Mouse (Mus musculus): ENCODE measurements at regions not wholly inside any gene's neighbourhood (a gene's known extent, or its start where the extent isn't known, plus 50 kb on each side); places are given as distances from the start of the nearest gene placed in this dataset.

DNA sequence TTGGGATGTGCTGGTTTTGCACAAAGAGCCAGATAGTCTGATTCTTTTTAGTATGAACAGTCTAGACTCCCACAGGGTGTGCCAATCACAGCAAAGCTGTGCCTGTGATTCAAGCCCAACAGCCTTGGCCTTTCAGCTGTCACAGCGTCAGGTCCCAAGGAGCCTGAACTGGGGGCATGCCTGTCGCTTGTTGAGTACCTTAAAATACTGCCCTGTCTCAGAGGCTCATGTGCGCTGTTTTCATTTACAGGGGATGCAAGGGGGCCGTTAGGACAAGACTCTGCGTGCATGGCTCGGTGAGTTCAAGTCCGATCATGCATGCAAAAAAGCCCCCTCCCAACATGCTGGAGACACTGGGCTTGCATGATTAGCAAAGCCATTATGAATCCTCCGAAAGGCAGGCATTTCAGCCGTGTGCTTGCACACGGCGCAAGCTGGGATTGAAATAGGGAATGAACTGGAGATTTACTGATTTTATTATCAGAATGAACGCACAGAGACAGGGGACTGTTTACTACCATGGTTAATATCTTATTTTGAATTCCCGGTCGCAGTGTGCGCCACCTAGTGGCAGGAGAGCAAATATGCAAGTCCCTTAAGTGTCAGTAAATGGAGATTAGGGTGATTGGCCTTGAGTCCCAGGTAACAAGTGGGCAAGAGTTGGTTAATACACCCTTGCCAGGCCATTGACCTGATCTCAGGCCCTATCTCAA is 332.8 kb upstream of the Camk1g start:
- DNase-seq (ENCODE audit: low read depth, low spot score) = peak; percentile 22

DNA sequence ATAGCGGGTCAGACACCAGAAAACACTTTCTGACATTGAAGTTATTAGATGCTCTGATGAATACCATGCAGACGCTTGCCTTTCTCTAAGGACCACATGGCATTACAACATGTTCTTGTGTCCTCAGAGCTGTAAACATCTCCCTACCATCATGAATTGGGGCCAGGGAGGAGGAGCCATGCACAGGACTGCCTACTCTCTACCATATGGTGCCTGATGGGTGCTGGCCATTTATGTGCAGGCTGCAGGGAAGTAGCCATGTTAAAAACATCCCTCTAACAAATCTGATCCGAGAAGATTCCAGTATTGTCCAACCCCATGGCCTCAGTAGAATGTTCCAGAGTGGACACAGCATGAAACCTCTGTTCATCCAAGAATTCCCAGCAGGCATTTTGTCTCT is 330.1 kb upstream of the Camk1g start:
- DNase-seq (ENCODE audit: low read depth, low spot score) = no peak

DNA sequence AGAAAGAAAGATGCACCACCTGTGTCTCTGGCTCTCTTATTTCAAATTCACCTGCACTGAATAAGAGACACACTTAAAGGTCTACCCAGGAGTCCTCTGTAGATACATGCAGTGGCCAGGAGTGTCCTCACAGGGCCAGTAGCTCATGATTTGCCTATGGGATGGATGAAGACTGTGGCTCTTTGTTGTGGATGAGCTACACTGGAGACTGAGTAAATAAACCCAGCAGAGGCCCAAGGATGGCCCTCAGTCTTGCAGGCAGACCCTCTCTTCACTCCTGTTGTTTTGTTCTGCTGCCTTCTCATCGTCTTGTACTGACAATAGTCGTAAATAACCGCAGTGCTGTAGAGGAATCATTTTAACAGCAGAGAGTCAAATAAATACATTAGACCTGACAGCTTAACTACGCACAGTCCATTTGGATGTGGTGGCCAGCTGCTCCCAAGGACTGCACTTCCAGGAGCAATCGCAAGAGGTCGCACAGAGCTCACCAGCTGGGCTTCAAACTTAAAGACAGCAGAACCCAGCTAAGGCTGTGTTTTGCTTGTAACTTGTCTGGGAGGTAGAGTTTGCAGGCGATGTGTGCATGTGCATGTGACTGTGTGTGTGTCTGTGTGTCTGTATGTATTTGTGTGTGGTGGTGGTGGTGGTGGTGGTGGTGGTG is 328.6 kb upstream of the Camk1g start:
- no peak for DNase-seq (ENCODE audit: low read depth, low spot score)

DNA sequence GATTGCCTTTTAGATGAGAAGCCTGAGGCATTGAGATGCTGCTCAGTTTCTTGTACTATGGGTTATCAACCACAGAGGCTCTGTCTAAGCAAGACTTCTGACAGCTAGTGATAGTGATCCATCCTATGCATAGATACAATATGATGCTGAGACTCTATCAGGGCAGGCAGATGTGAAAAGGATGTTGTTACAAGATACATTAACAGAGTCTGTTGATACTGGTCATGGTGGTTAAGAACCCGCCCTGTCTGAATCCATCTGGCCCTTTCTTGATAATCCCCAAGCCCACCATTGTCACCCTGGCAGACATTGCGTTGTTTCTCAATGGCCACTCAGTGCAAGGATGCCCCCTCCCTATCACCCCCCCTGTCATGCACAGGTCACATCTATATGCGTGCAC is 327.8 kb upstream of the Camk1g start:
- DNase-seq (ENCODE audit: low read depth, low spot score) = no peak

DNA sequence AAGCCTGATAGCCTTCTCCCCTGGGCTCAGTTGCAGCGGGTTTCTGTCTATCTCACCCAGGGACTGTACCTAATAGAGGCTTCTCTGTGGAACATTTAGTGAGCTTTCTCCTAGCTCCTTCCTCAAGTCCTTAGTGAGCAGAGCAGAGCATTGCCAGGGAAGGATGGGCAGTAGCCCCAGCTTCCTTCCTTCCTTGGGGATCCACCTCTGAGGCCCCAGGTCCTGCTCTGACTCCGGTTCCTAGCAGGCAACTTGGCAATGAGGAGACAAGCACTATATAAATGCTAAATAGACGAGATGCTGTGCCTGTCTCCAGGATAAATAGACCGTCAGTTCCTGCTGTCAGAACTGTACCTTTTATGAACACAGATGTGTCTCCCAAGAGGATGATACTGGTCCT is 326.9 kb upstream of the Camk1g start:
- no peak for DNase-seq (ENCODE audit: low read depth, low spot score)

DNA sequence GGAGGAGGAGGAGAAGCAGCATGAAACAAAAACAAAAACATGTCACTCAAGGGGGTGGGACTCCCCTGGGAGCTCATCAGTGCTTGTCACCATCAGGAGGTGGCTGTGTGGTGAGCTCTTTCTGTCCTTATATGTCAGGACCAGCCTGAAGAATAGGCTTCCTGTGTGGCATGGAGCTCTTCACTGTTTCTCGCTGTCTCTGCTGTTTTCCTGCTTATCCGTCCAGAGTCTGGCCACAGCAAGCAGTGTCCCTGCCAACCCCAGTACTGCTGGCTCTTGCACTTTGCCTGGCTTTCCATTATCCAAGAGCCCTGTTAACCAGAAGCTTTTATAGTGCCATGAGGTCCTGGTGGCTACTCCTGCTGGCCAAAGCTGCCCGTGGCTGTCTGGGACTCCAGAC is 322.9 kb upstream of the Camk1g start:
- no peak for DNase-seq (ENCODE audit: low read depth, low spot score)

DNA sequence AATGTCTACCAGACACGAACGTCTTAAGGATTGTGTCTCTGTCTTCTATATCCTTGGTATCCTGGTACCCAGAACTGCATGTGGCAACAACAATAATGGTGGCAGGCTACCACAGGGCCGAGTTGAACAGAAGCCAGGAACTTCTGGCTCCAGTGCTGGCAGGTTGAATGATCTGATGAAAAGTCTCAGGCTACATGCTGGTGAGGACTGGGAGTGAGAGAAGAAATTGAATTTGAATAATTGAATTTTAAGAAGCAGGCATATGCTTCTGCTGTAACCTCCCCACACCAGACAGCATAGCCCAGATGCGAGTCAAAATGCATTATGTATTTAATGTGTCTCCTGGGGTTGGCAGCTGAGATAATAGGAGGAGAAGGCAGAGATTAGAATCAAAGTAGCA is 319.5 kb upstream of the Camk1g start:
- DNase-seq (ENCODE audit: low read depth, low spot score) = no peak

DNA sequence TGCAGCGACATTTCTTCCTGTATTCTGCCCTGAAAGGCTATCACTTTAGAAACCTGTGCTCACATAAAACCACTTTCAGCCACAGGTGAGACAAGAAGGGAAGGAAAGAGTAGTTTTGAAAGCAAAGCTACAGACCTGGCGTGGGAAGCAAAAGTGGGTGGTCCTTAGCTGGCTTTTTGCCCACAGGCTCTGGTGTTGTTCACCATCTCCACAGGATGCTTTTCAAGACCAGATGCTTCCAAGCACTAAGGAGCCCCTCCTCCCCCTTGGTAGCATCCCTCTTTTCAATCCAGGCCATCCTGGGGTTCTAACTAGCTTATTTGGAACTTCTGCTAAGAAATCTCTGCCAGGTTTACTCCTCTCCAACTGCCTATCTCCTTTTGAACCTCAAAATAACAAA is 312.8 kb upstream of the Camk1g start:
- DNase-seq (ENCODE audit: low read depth, low spot score) = no peak

DNA sequence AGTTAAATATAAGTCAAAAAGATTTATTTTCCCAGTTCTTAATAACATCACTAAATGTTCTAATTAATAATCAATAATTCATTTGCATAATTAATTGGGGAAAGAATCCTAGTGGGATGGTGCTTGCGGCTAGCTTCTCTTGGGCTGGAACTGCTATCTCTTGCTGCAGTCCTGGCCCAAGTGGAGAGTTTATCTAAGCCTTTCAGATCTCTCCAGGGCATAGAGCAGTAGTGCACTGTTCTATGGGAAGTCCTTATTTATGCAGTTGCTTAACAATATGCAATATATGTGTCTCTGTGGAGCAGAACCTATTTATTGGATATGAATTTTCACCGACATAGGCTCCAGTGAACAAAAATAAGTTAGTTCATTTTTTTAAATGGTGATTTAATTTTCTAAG is 308.4 kb upstream of the Camk1g start:
- DNase-seq (ENCODE audit: low read depth, low spot score) = no peak

DNA sequence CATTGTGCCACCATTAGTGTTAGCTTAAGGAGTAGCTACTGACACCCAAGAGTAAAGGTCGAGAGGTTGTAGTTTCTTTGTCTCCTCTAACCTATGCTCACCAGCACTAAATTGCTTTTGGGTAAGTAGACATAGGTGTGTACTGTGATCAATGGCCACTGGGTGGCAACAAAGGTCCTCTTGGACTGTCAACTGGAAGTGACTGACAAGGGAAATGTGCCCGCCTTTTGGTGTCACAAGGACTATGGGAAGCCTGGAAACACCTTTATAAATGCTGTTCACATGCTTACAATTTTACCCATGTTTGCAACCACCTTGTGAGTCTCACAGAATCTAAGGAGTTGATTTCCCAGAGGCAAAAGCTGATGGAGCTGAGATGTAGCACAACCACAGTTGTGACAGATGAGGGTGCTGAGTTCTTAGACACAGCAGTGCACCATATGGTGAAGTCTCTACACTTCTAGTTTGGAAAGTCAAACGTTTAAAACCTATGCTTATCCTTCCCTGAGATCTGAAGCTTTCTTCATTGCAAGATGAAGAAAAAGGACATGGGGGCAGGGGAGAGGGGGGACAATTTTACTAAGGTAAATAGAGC is 303.2 kb upstream of the Camk1g start:
- no peak for DNase-seq (ENCODE audit: low read depth, low spot score)

DNA sequence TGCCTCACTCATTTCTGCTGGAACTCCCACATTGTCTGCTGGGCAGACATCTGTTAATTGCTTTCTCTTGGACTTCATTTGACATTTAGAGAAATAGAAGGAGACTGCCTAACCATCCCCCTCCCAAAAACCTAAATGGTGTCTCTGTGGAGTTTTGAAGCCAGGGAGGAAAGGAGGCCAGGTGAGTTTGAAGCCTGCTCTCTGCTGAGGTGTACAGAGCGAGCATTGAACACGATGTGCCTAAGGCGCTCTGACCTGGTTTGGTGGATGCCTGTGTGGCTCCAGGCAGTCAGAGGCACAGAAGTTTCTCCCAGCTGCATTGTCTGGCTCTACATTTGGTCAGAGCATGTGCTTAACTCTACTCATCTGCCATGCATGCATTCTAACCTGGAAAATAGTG is 302.6 kb upstream of the Camk1g start:
- DNase-seq (ENCODE audit: low read depth, low spot score) = no peak

DNA sequence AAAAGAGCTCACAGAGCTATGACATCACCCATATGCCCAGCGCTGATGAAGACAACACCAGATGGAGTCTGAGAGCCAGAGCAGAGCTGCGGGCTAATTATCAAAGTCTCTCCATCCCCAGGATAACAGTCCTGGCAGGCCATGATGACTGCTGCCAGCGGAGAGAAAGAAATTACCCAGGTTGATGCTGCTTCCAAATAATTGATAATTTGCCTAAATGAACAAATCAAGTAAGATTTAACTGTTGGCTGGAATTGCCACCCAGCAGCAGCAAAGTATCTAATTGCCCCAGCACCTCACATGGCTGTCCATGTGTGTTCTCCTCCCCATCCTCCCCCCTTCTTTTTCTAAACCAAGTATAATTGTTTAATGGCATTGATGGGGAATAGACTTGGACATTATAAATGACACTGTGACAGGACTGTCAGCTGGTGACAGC is 301.7 kb upstream of the Camk1g start:
- DNase-seq (ENCODE audit: low read depth, low spot score) = no peak

DNA sequence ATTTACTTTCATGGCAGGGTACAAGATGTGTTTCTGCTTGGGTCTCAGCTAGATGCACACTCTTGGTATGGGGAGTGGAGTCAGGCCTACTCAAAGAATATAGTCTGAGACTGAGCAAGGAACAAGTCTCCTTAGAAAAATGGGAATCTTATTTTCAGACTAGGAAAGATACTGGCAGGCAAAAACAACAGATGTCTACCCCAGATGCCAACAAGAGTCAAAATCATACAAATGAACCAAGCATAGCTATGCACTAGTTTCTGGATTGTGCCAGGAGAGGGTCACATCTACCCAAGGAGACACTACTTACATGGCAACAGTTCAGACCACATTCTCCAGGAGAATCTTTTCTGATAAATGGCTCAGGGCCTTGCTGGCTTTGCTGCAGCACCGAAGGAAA is 300.9 kb upstream of the Camk1g start:
- DNase-seq (ENCODE audit: low read depth, low spot score) = no peak

DNA sequence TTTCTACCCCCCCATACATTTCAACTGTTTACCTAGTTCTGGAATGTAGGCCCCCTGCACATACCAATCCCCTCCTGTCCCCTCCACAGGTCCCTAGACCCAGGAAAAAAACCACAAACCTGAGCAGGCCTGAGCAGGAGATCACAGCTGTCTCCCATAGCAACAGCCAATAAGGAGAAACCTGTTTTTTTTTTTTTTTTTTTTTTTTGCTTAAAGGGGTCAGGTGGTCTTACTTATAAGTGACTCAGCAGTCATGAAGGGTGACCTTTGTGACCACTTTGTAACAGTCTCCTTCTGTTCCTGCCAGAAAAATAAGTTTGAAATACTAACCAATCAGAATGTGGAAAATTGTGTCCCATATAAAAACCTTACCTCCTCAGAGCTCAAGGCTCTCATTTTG is 299.9 kb upstream of the Camk1g start:
- DNase-seq (ENCODE audit: low read depth, low spot score) = no peak

DNA sequence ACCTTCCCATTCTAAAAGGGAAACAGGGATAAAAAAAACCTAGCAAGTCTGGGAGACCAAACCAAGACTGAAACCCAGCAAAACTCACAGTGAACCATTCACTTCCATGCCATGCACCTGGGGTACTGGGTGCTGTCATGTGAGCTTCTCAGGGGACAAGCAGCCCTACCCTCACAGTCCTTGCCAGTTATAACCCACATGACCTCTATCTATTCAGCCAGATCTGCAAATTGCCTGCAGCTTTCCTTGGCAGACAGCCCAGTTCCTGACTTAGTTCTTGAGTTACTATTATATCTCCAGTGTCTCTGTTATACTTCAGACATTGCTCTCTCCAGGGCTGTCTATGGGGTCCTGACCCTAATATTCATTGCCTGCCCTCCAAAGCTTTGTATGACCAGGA is 298.7 kb upstream of the Camk1g start:
- DNase-seq (ENCODE audit: low read depth, low spot score) = no peak

DNA sequence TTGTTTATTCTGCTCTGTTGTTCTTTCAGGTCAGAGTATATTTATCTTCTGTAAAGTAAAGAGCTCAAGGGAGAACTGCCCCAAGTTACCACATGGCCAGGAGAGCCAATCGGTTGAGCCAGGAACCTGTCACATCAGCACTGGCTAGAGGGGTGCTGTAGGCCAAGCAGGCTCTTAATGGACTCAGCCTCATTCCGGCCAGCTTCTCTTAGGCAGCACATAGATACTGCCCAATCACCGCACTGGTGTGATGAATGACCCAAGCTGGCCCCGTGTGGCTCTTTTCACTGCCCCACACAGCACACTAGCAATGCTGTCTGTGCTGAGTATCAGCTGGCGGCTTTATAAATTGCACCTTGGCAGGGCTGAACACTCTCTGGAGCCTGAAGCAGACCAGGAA is 295.8 kb upstream of the Camk1g start:
- no peak for DNase-seq (ENCODE audit: low read depth, low spot score)

DNA sequence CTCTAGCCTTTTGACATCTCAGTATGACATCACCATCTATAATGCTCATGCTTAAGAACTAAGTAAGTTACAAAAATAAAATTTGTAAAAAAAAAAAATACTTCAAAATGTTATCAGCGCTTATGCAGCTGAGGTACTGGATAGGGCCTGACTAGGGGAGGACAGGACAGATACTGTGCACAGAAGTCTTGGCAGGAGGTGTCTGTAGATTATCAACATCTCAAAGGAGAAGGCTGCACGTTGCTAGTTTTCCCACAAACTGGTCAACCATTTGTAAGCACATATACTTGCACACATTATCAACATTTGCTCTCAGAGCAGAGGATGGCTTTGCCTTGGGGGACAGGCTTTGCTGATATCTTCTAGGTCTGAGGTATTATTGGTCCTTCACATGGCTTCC is 294.5 kb upstream of the Camk1g start:
- no peak for DNase-seq (ENCODE audit: low read depth, low spot score)

DNA sequence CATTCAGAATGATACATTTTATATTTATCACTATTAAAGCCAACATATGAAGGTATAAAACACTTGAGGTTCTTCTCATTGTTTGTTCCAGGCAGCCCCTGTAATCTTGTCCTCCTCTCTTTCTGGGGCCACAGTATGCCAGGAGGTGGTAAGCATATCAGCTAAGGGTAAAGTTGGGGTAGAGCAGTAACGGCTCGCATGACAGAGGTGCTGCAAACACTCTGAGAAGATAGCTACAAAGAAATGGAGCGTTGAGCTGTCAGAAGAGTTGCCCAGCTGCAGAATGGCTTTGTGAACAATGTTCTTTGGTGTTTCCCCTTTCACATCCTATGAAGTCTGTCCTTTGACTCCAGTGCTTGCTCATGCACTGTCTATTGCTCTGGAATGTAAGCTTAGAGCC is 293.5 kb upstream of the Camk1g start:
- DNase-seq (ENCODE audit: low read depth, low spot score) = no peak

DNA sequence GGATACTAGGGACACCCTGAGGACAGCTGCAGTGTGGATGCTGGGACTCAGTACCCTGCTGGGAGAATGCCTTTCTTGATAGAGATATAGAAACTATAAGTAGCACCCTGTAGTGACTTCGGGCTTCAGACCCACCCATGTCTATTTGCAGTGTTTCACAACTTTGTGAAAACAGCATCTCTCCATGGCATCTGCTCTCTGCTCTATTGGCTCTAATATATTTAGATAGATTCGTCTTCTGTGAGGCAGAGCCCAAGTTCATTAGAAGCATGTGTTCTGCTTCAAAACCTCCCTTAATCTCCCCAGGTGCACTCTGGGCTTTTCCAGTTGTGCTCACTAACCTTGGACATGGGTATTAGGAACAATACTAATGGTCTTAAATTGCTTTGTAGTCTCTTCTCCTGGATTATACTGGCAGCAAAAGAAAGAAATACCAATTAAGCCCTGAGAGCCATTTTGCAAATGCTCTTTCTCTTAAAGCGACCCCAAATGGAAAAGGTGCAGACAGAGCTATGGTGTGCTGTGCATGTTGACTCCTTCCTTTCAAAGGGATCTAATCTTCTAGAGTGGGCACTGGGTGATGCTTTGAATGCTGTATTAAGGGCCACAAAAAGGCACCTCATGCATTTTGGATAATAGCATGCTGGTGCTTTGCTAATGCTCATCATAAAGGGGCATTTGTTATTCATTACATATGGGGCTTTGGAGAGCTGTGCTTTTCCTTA is 292.2 kb upstream of the Camk1g start:
- no peak for DNase-seq (ENCODE audit: low read depth, low spot score)

DNA sequence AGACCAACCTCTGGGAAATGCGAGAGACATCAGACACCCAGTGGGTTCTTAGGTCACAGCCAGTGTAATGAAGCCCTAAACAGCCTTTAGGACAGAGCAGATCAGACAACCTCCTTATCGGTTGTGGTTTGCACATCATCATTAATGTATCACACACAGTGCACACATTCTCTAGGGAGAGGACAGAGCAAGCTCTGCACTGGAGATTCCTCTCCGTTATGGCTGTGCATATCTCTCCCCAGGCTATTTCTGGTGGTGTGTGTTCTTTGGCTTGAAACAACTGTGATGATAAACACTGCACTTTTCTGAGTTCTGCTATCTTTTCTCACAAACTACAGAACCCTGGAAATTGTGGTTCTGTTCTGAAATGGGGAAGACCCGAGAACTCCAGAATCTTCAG is 291.3 kb upstream of the Camk1g start:
- DNase-seq (ENCODE audit: low read depth, low spot score) = no peak

DNA sequence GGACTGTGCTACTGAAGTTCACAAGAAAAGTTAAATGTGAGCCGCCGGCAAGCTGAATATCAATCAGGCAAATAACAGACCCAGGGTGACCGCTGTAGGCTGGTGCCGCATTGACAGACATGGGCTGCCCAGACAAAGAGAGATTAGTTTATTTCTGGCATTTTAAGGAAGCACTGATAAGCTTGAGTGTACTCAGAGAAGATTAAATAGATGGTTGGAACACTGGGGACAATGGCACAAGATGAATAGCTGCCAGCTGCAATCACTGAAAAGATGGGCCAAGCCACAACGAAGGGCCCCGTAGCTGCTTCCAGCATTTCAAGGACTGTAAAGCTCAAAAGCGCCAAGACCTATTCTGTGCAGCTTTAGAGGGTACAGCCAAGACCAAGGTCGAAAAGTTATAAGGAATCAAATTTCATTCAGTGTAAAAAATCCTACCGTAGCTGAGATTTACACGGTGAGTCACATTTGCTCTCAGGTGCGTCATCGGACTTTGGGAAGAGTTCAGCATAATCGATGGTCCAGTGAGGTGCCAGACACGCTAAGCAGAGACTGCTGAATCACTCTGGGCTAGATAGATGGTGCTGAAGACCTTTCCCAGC is 285.1 kb upstream of the Camk1g start:
- no peak for DNase-seq (ENCODE audit: low read depth, low spot score)

DNA sequence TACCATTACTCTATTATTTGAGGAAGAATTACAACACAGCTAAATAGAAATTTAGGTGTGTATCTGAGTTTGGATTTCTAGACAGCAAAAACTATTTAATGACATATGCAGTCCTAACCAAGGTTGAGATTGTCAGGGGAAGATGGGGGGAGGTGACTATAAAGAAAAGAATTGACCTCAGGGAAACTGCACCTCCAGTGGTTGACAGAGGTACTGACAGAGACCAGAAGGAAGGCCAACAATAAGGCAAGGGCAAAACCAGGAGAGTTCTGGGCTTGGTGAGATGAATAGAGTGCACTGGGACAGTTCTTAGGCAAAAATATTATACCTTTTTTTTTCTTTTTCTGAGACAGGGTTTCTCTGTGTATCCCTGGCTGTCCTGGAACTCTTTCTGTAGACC is 280.2 kb upstream of the Camk1g start:
- no peak for DNase-seq (ENCODE audit: low read depth, low spot score)
